In the genomic region with DNA sequence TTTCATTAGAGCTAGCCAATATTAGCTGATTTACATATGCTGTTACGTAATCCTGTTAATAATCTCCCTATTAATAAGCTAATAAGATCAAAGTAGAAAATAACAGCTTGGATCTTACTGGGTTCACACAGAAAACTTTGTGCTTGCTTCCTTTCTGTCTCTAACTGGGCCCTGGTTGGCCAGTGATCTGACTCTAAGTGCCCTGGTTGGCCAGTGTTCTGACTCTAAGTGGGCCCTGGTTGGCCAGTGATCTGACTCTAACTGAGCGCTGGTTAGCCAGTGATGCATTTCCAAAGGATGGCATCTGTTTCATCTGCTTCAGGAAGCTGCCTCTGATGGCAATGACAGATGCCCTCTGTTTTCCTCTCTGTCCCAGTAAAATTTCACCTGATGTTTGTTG, we compare ENCODE assay signal across 23 mouse cellular contexts.
"Had no signal": no experiment of that assay in that cellular context is flagged by ENCODE, and none has a peak within 500 bp of the region (broad histone marks: within the 10 kb centered on the region; RNA-seq: fewer than 3 reads in every experiment).

No protein-coding gene starts in this region.

- DNase-seq: forebrain, postnatal 0 days; gastrocnemius, postnatal 14 days; gastrocnemius, postnatal 36 days; heart, adult 11 months; heart, adult 2 months; heart, postnatal 14 days; heart, postnatal 36 days; kidney, adult 18-20 months; layer of hippocampus, adult 9-11 months; layer of hippocampus, postnatal 36 days; left cerebral cortex, postnatal 4 days had no signal

- H3K4me1 ChIP-seq: heart, embryonic 13.5 days; heart, embryonic 15.5 days; limb, embryonic 13.5 days; limb, embryonic 15.5 days; liver, embryonic 12.5 days had no signal

- H3K9ac ChIP-seq: forebrain, embryonic 15.5 days; forebrain, postnatal 0 days; heart, embryonic 13.5 days; heart, embryonic 15.5 days; hindbrain, embryonic 13.5 days; hindbrain, embryonic 15.5 days; limb, embryonic 13.5 days; limb, embryonic 15.5 days; liver, embryonic 12.5 days; liver, embryonic 14.5 days had no signal

- H3K9me3 ChIP-seq: forebrain, embryonic 15.5 days; heart, embryonic 13.5 days; heart, embryonic 15.5 days; hindbrain, embryonic 13.5 days; hindbrain, embryonic 15.5 days; limb, embryonic 13.5 days; limb, embryonic 15.5 days; liver, embryonic 12.5 days had no signal

- ATAC-seq: forebrain, embryonic 15.5 days; forebrain, postnatal 0 days; hindbrain, postnatal 0 days; intestine, embryonic 16.5 days; liver, embryonic 12.5 days had no signal

- H3K27ac ChIP-seq: forebrain, embryonic 15.5 days; heart, adult 2 months; heart, embryonic 13.5 days; heart, embryonic 15.5 days; hindbrain, embryonic 13.5 days; hindbrain, embryonic 15.5 days; hindbrain, postnatal 0 days; limb, embryonic 13.5 days; limb, embryonic 15.5 days; liver, embryonic 12.5 days; liver, embryonic 14.5 days had no signal

- H3K4me3 ChIP-seq: forebrain, embryonic 15.5 days; heart, adult 2 months; heart, embryonic 13.5 days; heart, embryonic 15.5 days; hindbrain, embryonic 13.5 days; hindbrain, embryonic 15.5 days; limb, embryonic 13.5 days; limb, embryonic 15.5 days; liver, embryonic 12.5 days had no signal

- H3K36me3 ChIP-seq: forebrain, embryonic 15.5 days; heart, embryonic 13.5 days; heart, embryonic 15.5 days; hindbrain, embryonic 13.5 days; hindbrain, embryonic 15.5 days; limb, embryonic 13.5 days; limb, embryonic 15.5 days; liver, embryonic 12.5 days had no signal

- H3K27me3 ChIP-seq: forebrain, embryonic 15.5 days; heart, embryonic 13.5 days; hindbrain, embryonic 13.5 days; hindbrain, embryonic 15.5 days; limb, embryonic 13.5 days; limb, embryonic 15.5 days; liver, embryonic 12.5 days had no signal

- H3K4me2 ChIP-seq: forebrain, embryonic 15.5 days; heart, embryonic 11.5 days; heart, embryonic 13.5 days; heart, embryonic 15.5 days; hindbrain, embryonic 13.5 days; hindbrain, embryonic 15.5 days; limb, embryonic 13.5 days; limb, embryonic 15.5 days; liver, embryonic 12.5 days had no signal
